In the genomic region with DNA sequence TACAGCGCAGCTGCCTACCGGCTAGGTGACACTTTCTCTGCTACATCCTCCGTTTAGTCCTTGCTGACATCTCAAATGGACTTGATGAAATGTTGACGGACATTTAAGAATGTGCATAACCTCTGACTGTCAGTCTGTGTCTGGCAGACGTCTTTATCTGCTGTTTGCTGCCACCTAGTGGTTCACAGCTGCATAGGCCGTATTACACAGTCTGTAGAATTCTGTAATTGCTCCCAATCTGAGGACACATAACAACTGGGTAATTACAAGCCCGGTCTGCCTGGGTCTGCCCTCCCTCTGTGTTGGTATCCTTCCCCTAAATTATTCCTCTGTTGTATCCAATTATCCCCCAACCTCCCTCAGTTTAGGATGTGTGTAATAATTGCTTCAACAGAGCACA, we compare ENCODE assay signal across 8 mouse cellular contexts. TPM values are rescaled to one million over a fixed set of nuclear protein-coding genes. Genes with fewer than 3 reads are reported as not detected.
DNase-seq lines count a peak whose midpoint lies in the region; ATAC-seq lines count a peak whose summit lies in the region.

No protein-coding gene starts in this region.

- no peak overlapping the region for H3K9ac ChIP-seq in intestine, embryonic 15.5 days
- no peak overlapping the region for H3K9ac ChIP-seq in midbrain, embryonic 16.5 days (ENCODE audit: low read depth, low read length)

- H3K4me3 ChIP-seq in intestine, embryonic 15.5 days (replicated peaks), result no peak overlapping the region
- no peak overlapping the region for H3K4me3 ChIP-seq in midbrain, embryonic 16.5 days (ENCODE audit: low read depth, low read length)

- H3K9me3 ChIP-seq in intestine, embryonic 15.5 days, result no peaks in the 10 kb centered on the region
- 0 out of 2 replicates have a peak, but pooled peaks cover 3% of the 10 kb centered on the region for H3K9me3 ChIP-seq in midbrain, embryonic 16.5 days (replicated peaks; ENCODE audit: control insufficient read depth, low read length, poor library complexity, severe bottlenecking)

- no peaks in the 10 kb centered on the region for H3K4me1 ChIP-seq in intestine, embryonic 15.5 days (replicated peaks)
- peaks cover 3% of the 10 kb centered on the region; the same call in 1 of the 2 replicates for H3K4me1 ChIP-seq in midbrain, embryonic 16.5 days (ENCODE audit: control insufficient read depth, insufficient read depth, low read length)

- peak; percentile 59; the same call in 1 of the 2 replicates for ATAC-seq in intestine, embryonic 15.5 days
- ATAC-seq in midbrain, embryonic 16.5 days, result peak; percentile 70

- H3K4me2 ChIP-seq in intestine, embryonic 15.5 days (replicated peaks), result no peak overlapping the region
- H3K4me2 ChIP-seq in midbrain, embryonic 16.5 days (ENCODE audit: low read length), result no peak overlapping the region

- no peak overlapping the region for H3K27ac ChIP-seq in intestine, embryonic 15.5 days
- no peak overlapping the region for H3K27ac ChIP-seq in midbrain, embryonic 16.5 days (ENCODE audit: low read length)

- DNase-seq in urinary bladder, postnatal 14 days (ENCODE audit: low spot score), result peak; percentile 55
- no peak for DNase-seq in urinary bladder, adult 2 months (ENCODE audit: low spot score)
- peak; percentile 76 for DNase-seq in cerebellum, adult 9-11 months
- peak; percentile 36 to 64 for DNase-seq in frontal cortex, postnatal 10 days (ENCODE audit: low spot score in 2 of 2)
- peak; percentile 30 to 75 for DNase-seq in left cerebral cortex, adult 9 months (ENCODE audit: low spot score in 2 of 2)
- DNase-seq in spleen, postnatal 4 days (ENCODE audit: low spot score in 2 of 2), result peak; percentile 27 to 74

- H3K36me3 ChIP-seq in intestine, embryonic 15.5 days, result no peaks in the 10 kb centered on the region
- H3K36me3 ChIP-seq in midbrain, embryonic 16.5 days (ENCODE audit: control insufficient read depth, insufficient read depth, low read length), result no peaks in the 10 kb centered on the region

- no peaks in the 10 kb centered on the region for H3K27me3 ChIP-seq in intestine, embryonic 15.5 days (replicated peaks)
- H3K27me3 ChIP-seq in midbrain, embryonic 16.5 days (ENCODE audit: control insufficient read depth, insufficient read depth, low read depth, low read length), result no peaks in the 10 kb centered on the region

- WGBS in intestine, embryonic 15.5 days, result 11% methylated on average over 7 of the region's 7 CpGs
- WGBS in midbrain, embryonic 16.5 days, result 13% methylated on average over 7 of the region's 7 CpGs

RNA-seq across cellular contexts. Expression of a gene that starts 31.0 kb away (rescaled TPM):
- not detected in 2 replicates for polyA plus RNA-seq in urinary bladder, adult 2 months (2012; rRNA removed)
- polyA plus RNA-seq in intestine, embryonic 15.5 days (2015; fragmentation: Nextera tagmentation; extraction: Ambion mirVana), result not detected in 2 replicates
- polyA plus RNA-seq in midbrain, embryonic 16.5 days (2015; fragmentation: Nextera tagmentation; extraction: Ambion mirVana), result not detected in 2 replicates
